Mouse (Mus musculus) heart, embryonic 16.5 days (tissue): Measurements from ENCODE around the gene Tnfrsf13c. TPM values are rescaled to one million over a fixed set of nuclear protein-coding genes. Genes with fewer than 3 reads are reported as not detected.

Experiments used
- ATAC-seq: fragments of 200-750 bp; cut with Nextera tagmentation; replicated peaks from 2 replicates; pipeline ENCODE4 v1.8.0; 2017; ENCODE audit warnings: moderate number of reproducible peaks; ENCODE audit not compliant: insufficient read depth, low FRiP score; ENCODE audit errors: extremely low read depth
- H3K27ac ChIP-seq: fragments of 300-500 bp; sonication (generic); 2 replicates; pipeline ENCODE4 v1.5.1; 2014; ENCODE audit warnings: mild to moderate bottlenecking, low read length, control low read depth, moderate library complexity
- H3K27me3 ChIP-seq: fragments of 300-500 bp; sonication (generic); 2 replicates; pipeline ENCODE4 v1.6.1; 2014; ENCODE audit warnings: low read length, mixed read lengths; ENCODE audit not compliant: control insufficient read depth, insufficient read depth
- H3K36me3 ChIP-seq: fragments of 300-500 bp; sonication (generic); 2 replicates; pipeline ENCODE4 v1.6.1; 2014; ENCODE audit not compliant: control insufficient read depth, insufficient read depth
- H3K4me1 ChIP-seq: fragments of 300-500 bp; sonication (generic); 2 replicates; pipeline ENCODE4 v1.6.1; 2014; ENCODE audit warnings: low read length, mixed read lengths; ENCODE audit not compliant: control insufficient read depth, insufficient read depth
- H3K4me2 ChIP-seq: fragments of 300-500 bp; sonication (generic); 2 replicates; pipeline ENCODE4 v1.6.1; 2014; ENCODE audit warnings: low read depth, mild to moderate bottlenecking, control low read depth, low read length
- H3K4me3 ChIP-seq: fragments of 300-500 bp; sonication (generic); 2 replicates; pipeline ENCODE4 v1.5.1; 2014; ENCODE audit warnings: mild to moderate bottlenecking, control low read depth, low read length
- H3K9ac ChIP-seq: fragments of 300-500 bp; sonication (generic); 2 replicates; pipeline ENCODE4 v1.6.1; 2014; ENCODE audit warnings: low read length, control low read depth
- H3K9me3 ChIP-seq: fragments of 300-500 bp; sonication (generic); replicated peaks from 2 replicates; pipeline ENCODE4 v1.6.1; 2016; ENCODE audit warnings: low read length; ENCODE audit not compliant: control insufficient read depth
- WGBS: fragments of 180-500 bp; shearing (Covaris S2); extraction: QIAGEN DNeasy Blood & Tissue Kit; methylation state at CpG from one replicate; pipeline ENCODE4 v1.1.7; 2014; 5-methylcytosine and 5-hydroxymethylcytosine counted together
- polyA plus RNA-seq: library from polyadenylated mRNA; unstranded; fragments of >200 nt; fragmentation: Nextera tagmentation; extraction: Ambion mirVana; gene quantifications from 2 replicates; pipeline ENCODE4 v1.2.1, GENCODE M21; 2015

The Tnfrsf13c gene
- polyA plus RNA-seq, 1 experiment from 2014 or later: 0.18 TPM

GRCm38 (mm10) chr15:82206365-82207104 lies 17.6 kb downstream of the Tnfrsf13c start:
- peak; percentile 82 for ATAC-seq
- Histone ChIP-seq H3K9me3 (no peaks in the 10 kb centered on the region), H3K4me2 (no peak overlapping the region), H3K4me3 (no peak overlapping the region), H3K9ac (0 out of 2 replicates have a peak overlapping the region, but pooled peaks have one; percentile 44), H3K36me3 (peaks cover 11% of the 10 kb centered on the region), H3K4me1 (peaks cover 20% of the 10 kb centered on the region), H3K27ac (no peak overlapping the region), H3K27me3 (peaks cover 58% of the 10 kb centered on the region)
- 36% methylated on average over 9 of the region's 9 CpGs for WGBS

GRCm38 (mm10) chr15:82204680-82205371 lies 19.3 kb downstream of the Tnfrsf13c start:
- peaks cover 40% of the 10 kb centered on the region for H3K27me3 ChIP-seq

GRCm38 (mm10) chr15:82203611-82204351 lies 20.4 kb downstream of the Tnfrsf13c start:
- Histone ChIP-seq H3K4me1 (peaks cover 17% of the 10 kb centered on the region), H3K4me2 (no peak overlapping the region), H3K4me3 (no peak overlapping the region), H3K27ac (no peak overlapping the region), H3K27me3 (peaks cover 30% of the 10 kb centered on the region), H3K36me3 (peaks cover 24% of the 10 kb centered on the region), H3K9ac (no peak overlapping the region), H3K9me3 (no peaks in the 10 kb centered on the region)
- WGBS: 87% methylated on average over 20 of the region's 20 CpGs
- ATAC-seq: no peak

More at GRCm38 (mm10) chr15:82204680-82205371, 19.3 kb downstream of the Tnfrsf13c start:
- H3K4me2 ChIP-seq: no peak overlapping the region
- peaks cover 19% of the 10 kb centered on the region for H3K36me3 ChIP-seq
- H3K4me3 ChIP-seq: no peak overlapping the region
- no peak overlapping the region for H3K9ac ChIP-seq
- 81% methylated on average over 10 of the region's 10 CpGs for WGBS
- H3K27ac ChIP-seq: no peak overlapping the region
- no peaks in the 10 kb centered on the region for H3K9me3 ChIP-seq
- ATAC-seq: no peak
- peaks cover 17% of the 10 kb centered on the region for H3K4me1 ChIP-seq

GRCm38 (mm10) chr15:82203090-82203489 lies 21.1 kb downstream of the Tnfrsf13c start:
- WGBS: 93% methylated on average over 10 of the region's 10 CpGs
- H3K4me2 ChIP-seq: no peak overlapping the region
- no peak for ATAC-seq
- peaks cover 17% of the 10 kb centered on the region for H3K4me1 ChIP-seq
- no peak overlapping the region for H3K27ac ChIP-seq
- H3K4me3 ChIP-seq: no peak overlapping the region
- H3K9me3 ChIP-seq: no peaks in the 10 kb centered on the region
- H3K9ac ChIP-seq: no peak overlapping the region
- H3K36me3 ChIP-seq: peaks cover 29% of the 10 kb centered on the region
- H3K27me3 ChIP-seq: peaks cover 23% of the 10 kb centered on the region

GRCm38 (mm10) chr15:82202086-82202485 lies 22.1 kb downstream of the Tnfrsf13c start:
- Histone ChIP-seq H3K4me3 (no peak overlapping the region), H3K4me1 (peaks cover 13% of the 10 kb centered on the region), H3K36me3 (peaks cover 38% of the 10 kb centered on the region), H3K9ac (no peak overlapping the region), H3K4me2 (no peak overlapping the region), H3K27ac (no peak overlapping the region), H3K9me3 (no peaks in the 10 kb centered on the region), H3K27me3 (peaks cover 14% of the 10 kb centered on the region)
- ATAC-seq: no peak
- 91% methylated on average over 6 of the region's 6 CpGs for WGBS

GRCm38 (mm10) chr15:82199546-82199945 lies 24.6 kb downstream of the Tnfrsf13c start:
- WGBS: 82% methylated on average over 12 of the region's 12 CpGs
- Histone ChIP-seq H3K36me3 (peaks cover 54% of the 10 kb centered on the region), H3K4me2 (no peak overlapping the region), H3K9me3 (no peaks in the 10 kb centered on the region), H3K4me1 (no peaks in the 10 kb centered on the region), H3K4me3 (no peak overlapping the region), H3K27ac (no peak overlapping the region), H3K27me3 (0 out of 2 replicates have a peak, but pooled peaks cover 2% of the 10 kb centered on the region), H3K9ac (no peak overlapping the region)
- no peak for ATAC-seq

GRCm38 (mm10) chr15:82198342-82198741 lies 25.8 kb downstream of the Tnfrsf13c start:
- ATAC-seq: no peak
- Histone ChIP-seq H3K9me3 (no peaks in the 10 kb centered on the region), H3K4me3 (no peak overlapping the region), H3K27me3 (no peaks in the 10 kb centered on the region), H3K4me1 (no peaks in the 10 kb centered on the region), H3K27ac (no peak overlapping the region), H3K4me2 (no peak overlapping the region), H3K36me3 (peaks cover 48% of the 10 kb centered on the region), H3K9ac (no peak overlapping the region)
- 83% methylated on average over 7 of the region's 7 CpGs for WGBS

- 91% methylated on average over 11 of the region's 11 CpGs for WGBS
- no peak overlapping the region for H3K27ac ChIP-seq
- H3K4me3 ChIP-seq: no peak overlapping the region
- H3K9ac ChIP-seq: no peak overlapping the region
- H3K4me1 ChIP-seq: no peaks in the 10 kb centered on the region
- peaks cover 50% of the 10 kb centered on the region for H3K36me3 ChIP-seq
- H3K9me3 ChIP-seq: no peaks in the 10 kb centered on the region
- H3K4me2 ChIP-seq: no peak overlapping the region
- no peak for ATAC-seq
- no peaks in the 10 kb centered on the region for H3K27me3 ChIP-seq
Measured at GRCm38 (mm10) chr15:82197937-82198336, 26.2 kb downstream of the Tnfrsf13c start.
